Mouse (Mus musculus): ENCODE data around the gene Sesn2. TPM values are rescaled to one million over a fixed set of nuclear protein-coding genes. Genes with fewer than 3 reads are reported as not detected.

The Sesn2 gene
- polyA plus RNA-seq, 1 experiment from 2014 or later = 8.7 TPM

GRCm38 (mm10) chr4:132501639-132502038 lies 8.7 kb downstream of the Sesn2 start:
- DNase-seq = no peak
- H3K4me1 ChIP-seq (ENCODE audit: insufficient read depth) = peaks cover 16% of the 10 kb centered on the region
- TF ChIP-seq CTCF (IDR thresholded peaks at IDR 0.05; ENCODE audit: low read depth) (no peak), EP300 (IDR thresholded peaks at IDR 0.05; ENCODE audit: low read depth) (no peak)
- H3K9ac ChIP-seq (replicated peaks) = no peak overlapping the region
- no peak overlapping the region for H3K4me3 ChIP-seq (ENCODE audit: low read depth, low read length)
- WGBS (ENCODE audit: insufficient replicate concordance) = 78% methylated on average over 6 of the region's 6 CpGs
- no peak overlapping the region for H3K27ac ChIP-seq (ENCODE audit: low read depth)
- H3K4me2 ChIP-seq (ENCODE audit: low read depth, low read length) = no peak overlapping the region
- H3K9me3 ChIP-seq (ENCODE audit: low read length) = no peaks in the 10 kb centered on the region
- peaks cover 29% of the 10 kb centered on the region for H3K36me3 ChIP-seq (replicated peaks; ENCODE audit: insufficient read depth, low read length)
- no peaks in the 10 kb centered on the region for H3K27me3 ChIP-seq (ENCODE audit: insufficient read depth, low read length)
- no peak for ATAC-seq

- H3K9ac ChIP-seq (replicated peaks) = 0 out of 2 replicates have a peak overlapping the region, but pooled peaks have one; percentile 2
- peaks cover 63% of the 10 kb centered on the region for H3K36me3 ChIP-seq (replicated peaks; ENCODE audit: insufficient read depth, low read length)
- H3K4me1 ChIP-seq (ENCODE audit: insufficient read depth) = peaks cover 19% of the 10 kb centered on the region
- no peaks in the 10 kb centered on the region for H3K9me3 ChIP-seq (ENCODE audit: low read length)
- peak; percentile 57 for DNase-seq
- peak overlapping the region; percentile 22; the same call in 1 of the 2 replicates for H3K4me2 ChIP-seq (ENCODE audit: low read depth, low read length)
- H3K27ac ChIP-seq (ENCODE audit: low read depth) = no peak overlapping the region
- no peak for ATAC-seq
- WGBS (ENCODE audit: insufficient replicate concordance) = 54% methylated on average over 20 of the region's 20 CpGs
- TF ChIP-seq CTCF (IDR thresholded peaks at IDR 0.05; ENCODE audit: low read depth) (no peak), EP300 (IDR thresholded peaks at IDR 0.05; ENCODE audit: low read depth) (no peak)
- H3K4me3 ChIP-seq (ENCODE audit: low read depth, low read length) = no peak overlapping the region
- no peaks in the 10 kb centered on the region for H3K27me3 ChIP-seq (ENCODE audit: insufficient read depth, low read length)
These were observed 15.9 kb downstream of the Sesn2 start for GRCm38 (mm10) chr4:132494271-132494918.

GRCm38 (mm10) chr4:132492178-132493060 lies 17.9 kb downstream of the Sesn2 start:
- H3K4me2 ChIP-seq (ENCODE audit: low read depth, low read length) = no peak overlapping the region
- peaks cover 24% of the 10 kb centered on the region for H3K4me1 ChIP-seq (ENCODE audit: insufficient read depth)
- no peaks in the 10 kb centered on the region for H3K9me3 ChIP-seq (ENCODE audit: low read length)
- ATAC-seq = peak; percentile 44
- no peak overlapping the region for H3K4me3 ChIP-seq (ENCODE audit: low read depth, low read length)
- TF ChIP-seq CTCF (IDR thresholded peaks at IDR 0.05; ENCODE audit: low read depth) = no peak
- no peak for TF ChIP-seq EP300 (IDR thresholded peaks at IDR 0.05; ENCODE audit: low read depth)
- H3K9ac ChIP-seq (replicated peaks) = no peak overlapping the region; the same call in 1 of the 2 replicates
- 64% methylated on average over 10 of the region's 10 CpGs for WGBS (ENCODE audit: insufficient replicate concordance)
- DNase-seq = no peak
- peaks cover 45% of the 10 kb centered on the region for H3K36me3 ChIP-seq (replicated peaks; ENCODE audit: insufficient read depth, low read length)
- no peaks in the 10 kb centered on the region for H3K27me3 ChIP-seq (ENCODE audit: insufficient read depth, low read length)
- H3K27ac ChIP-seq (ENCODE audit: low read depth) = peak overlapping the region; percentile 82

GRCm38 (mm10) chr4:132491748-132492147 lies 18.6 kb downstream of the Sesn2 start:
- DNase-seq (peak; percentile 79), ATAC-seq (peak; percentile 93)
- no peak overlapping the region for H3K4me3 ChIP-seq (ENCODE audit: low read depth, low read length)
- H3K4me2 ChIP-seq (ENCODE audit: low read depth, low read length) = no peak overlapping the region
- WGBS (ENCODE audit: insufficient replicate concordance) = 61% methylated on average over 6 of the region's 6 CpGs
- no peak for TF ChIP-seq CTCF (IDR thresholded peaks at IDR 0.05; ENCODE audit: low read depth)
- peak; percentile 70; the same call in 1 of the 2 replicates for TF ChIP-seq EP300 (IDR thresholded peaks at IDR 0.05; ENCODE audit: low read depth)
- no peak overlapping the region; the same call in 1 of the 2 replicates for H3K9ac ChIP-seq (replicated peaks)
- no peaks in the 10 kb centered on the region for H3K27me3 ChIP-seq (ENCODE audit: insufficient read depth, low read length)
- no peaks in the 10 kb centered on the region for H3K9me3 ChIP-seq (ENCODE audit: low read length)
- H3K4me1 ChIP-seq (ENCODE audit: insufficient read depth) = peaks cover 24% of the 10 kb centered on the region
- peaks cover 38% of the 10 kb centered on the region for H3K36me3 ChIP-seq (replicated peaks; ENCODE audit: insufficient read depth, low read length)
- H3K27ac ChIP-seq (ENCODE audit: low read depth) = peak overlapping the region; percentile 82

GRCm38 (mm10) chr4:132491057-132491456 lies 19.2 kb downstream of the Sesn2 start:
- ATAC-seq (no peak), DNase-seq (no peak)
- no peak overlapping the region for H3K4me3 ChIP-seq (ENCODE audit: low read depth, low read length)
- TF ChIP-seq EP300 (IDR thresholded peaks at IDR 0.05; ENCODE audit: low read depth) = no peak
- no peak for TF ChIP-seq CTCF (IDR thresholded peaks at IDR 0.05; ENCODE audit: low read depth)
- no peak overlapping the region for H3K9ac ChIP-seq (replicated peaks)
- peak overlapping the region; percentile 64 for H3K27ac ChIP-seq (ENCODE audit: low read depth)
- peaks cover 24% of the 10 kb centered on the region for H3K4me1 ChIP-seq (ENCODE audit: insufficient read depth)
- no peak overlapping the region for H3K4me2 ChIP-seq (ENCODE audit: low read depth, low read length)
- peaks cover 31% of the 10 kb centered on the region for H3K36me3 ChIP-seq (replicated peaks; ENCODE audit: insufficient read depth, low read length)
- no peaks in the 10 kb centered on the region for H3K9me3 ChIP-seq (ENCODE audit: low read length)
- no peaks in the 10 kb centered on the region for H3K27me3 ChIP-seq (ENCODE audit: insufficient read depth, low read length)
- WGBS (ENCODE audit: insufficient replicate concordance) = 73% methylated on average over 8 of the region's 8 CpGs

Data from liver, postnatal 0 days (tissue).